Mouse (Mus musculus) monocyte, adult 5-6 weeks (primary cell): ENCODE measurements at regions not wholly inside any gene's neighbourhood (a gene's known extent, or its start where the extent isn't known, plus 50 kb on each side); places are given as distances from the start of the nearest gene placed in this dataset.

Experiments
- ATAC-seq: fragments of 153-309, 156-312 bp; replicated peaks from 2 replicates; pipeline ENCODE4 v1.8.0; 2017; ENCODE audit warnings: mild to moderate bottlenecking; ENCODE audit not compliant: low TSS enrichment, insufficient number of reproducible peaks, severe bottlenecking, poor library complexity, low FRiP score

GRCm38 (mm10) chr9:85459062-85459805, 132.1 kb upstream of the Tent5a start:
- ATAC-seq = no peak

GRCm38 (mm10) chr9:85458356-85458755, 131.2 kb upstream of the Tent5a start:
- ATAC-seq = 0 out of 2 replicates have a peak, but pooled peaks have one; percentile 40

DNA sequence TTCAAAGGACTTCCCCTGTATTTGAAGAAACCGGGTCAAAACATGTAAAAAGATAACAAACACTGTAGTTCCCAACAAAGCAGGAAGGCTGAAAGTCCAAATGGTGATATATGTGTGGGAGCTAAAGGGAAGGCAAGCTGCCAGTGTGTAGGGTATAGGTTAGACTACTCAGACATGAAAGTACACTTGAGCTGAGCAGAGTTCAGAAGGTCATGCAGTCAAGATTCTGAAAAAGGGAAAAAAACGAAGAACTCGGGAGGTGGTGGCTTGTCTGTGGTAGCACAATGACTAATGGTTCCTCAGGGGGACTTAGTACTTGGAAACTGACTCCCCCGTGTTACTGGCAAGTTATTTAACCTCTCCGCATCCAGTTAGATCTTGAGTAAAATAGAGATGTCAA, 130.3 kb upstream of the Tent5a start:
- peak; percentile 59 for ATAC-seq

- ATAC-seq = no peak
Measured at GRCm38 (mm10) chr9:85455382-85455781, 128.2 kb upstream of the Tent5a start.

- no peak for ATAC-seq
Measured at GRCm38 (mm10) chr9:85452196-85452857, 125.2 kb upstream of the Tent5a start.

DNA sequence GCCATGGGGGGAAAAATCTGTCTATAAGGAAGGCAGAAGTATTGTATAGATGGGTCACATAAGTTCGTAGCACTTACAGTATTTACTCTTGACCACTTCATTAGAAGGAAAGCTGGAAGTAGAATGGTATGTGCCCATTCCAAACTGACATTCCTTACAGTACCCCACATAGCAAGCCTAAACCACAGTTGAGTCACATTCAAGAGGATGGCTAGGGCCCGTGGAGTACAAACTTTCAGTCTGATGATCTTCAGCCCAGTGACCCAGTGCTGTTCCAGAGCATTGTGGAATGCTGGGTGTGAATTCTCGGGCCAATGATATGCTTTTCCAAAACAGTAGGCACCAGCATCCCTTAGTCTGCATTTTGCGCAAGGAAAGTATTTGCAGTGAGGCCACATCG, 124.2 kb upstream of the Tent5a start:
- ATAC-seq = no peak

GRCm38 (mm10) chr9:85450877-85451276, 123.7 kb upstream of the Tent5a start:
- ATAC-seq = 0 out of 2 replicates have a peak, but pooled peaks have one; percentile 57

DNA sequence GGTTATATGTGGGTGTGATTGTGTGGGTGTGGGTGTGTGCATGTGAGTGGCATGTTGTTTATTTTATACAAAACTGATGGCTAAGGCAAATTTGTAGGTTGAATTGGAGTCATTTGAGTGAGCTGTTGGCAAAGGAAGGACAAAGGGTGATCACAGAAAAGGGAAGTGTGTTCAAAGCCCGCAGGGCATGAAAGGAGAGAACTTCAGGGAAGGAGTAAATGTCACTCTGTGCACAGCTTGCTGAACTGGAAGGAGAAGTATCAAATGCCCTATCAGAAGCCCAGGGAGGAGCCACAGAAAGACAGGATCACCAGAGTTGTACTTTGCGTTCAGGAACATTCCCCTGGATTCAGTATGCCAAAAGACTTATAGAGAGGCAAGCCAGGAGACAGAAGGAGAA, 122.3 kb upstream of the Tent5a start:
- peak; percentile 62 for ATAC-seq

- ATAC-seq = no peak
Measured at GRCm38 (mm10) chr9:85442761-85443505, 115.8 kb upstream of the Tent5a start.

- no peak for ATAC-seq
Measured at GRCm38 (mm10) chr9:85439664-85440063, 112.5 kb upstream of the Tent5a start.

- peak; percentile 73; the same call in 1 of the 2 replicates for ATAC-seq
Measured at GRCm38 (mm10) chr9:85432220-85432619, 105.1 kb upstream of the Tent5a start.

GRCm38 (mm10) chr9:85426809-85427208, 99.7 kb upstream of the Tent5a start:
- ATAC-seq = no peak

- peak; percentile 63; the same call in 1 of the 2 replicates for ATAC-seq
Measured at GRCm38 (mm10) chr9:85423908-85424307, 96.8 kb upstream of the Tent5a start.

DNA sequence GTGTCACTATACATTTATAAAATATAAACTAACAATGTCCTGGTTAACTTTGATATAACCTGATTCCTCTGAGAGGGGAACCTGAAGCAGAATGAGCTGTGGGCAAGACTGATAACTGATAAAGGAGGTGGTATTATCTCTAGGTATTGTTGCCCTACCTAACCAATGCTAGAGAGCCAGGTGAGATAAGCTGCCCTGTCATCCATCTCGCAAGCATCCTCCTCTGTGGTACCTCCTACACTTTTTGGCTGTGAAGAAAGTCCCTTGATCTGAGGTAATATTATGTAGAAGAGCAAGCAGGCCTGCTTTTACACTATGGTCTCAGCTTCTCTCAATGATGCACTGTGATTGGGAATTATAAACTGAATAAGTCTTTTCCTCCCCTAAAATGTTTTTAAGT, 87.2 kb upstream of the Tent5a start:
- no peak for ATAC-seq

- no peak for ATAC-seq
Measured at GRCm38 (mm10) chr9:85413813-85414212, 86.7 kb upstream of the Tent5a start.

GRCm38 (mm10) chr9:85410643-85411296, 83.6 kb upstream of the Tent5a start:
- no peak for ATAC-seq

- ATAC-seq = no peak
Measured at GRCm38 (mm10) chr9:85409974-85410506, 82.9 kb upstream of the Tent5a start.

GRCm38 (mm10) chr9:85408461-85408860, 81.3 kb upstream of the Tent5a start:
- no peak for ATAC-seq

GRCm38 (mm10) chr9:85407592-85407991, 80.4 kb upstream of the Tent5a start:
- no peak for ATAC-seq
